Mouse (Mus musculus) liver, adult 2 months (tissue): ENCODE measurements at regions not wholly inside any gene's neighbourhood (a gene's known extent, or its start where the extent isn't known, plus 50 kb on each side); places are given as distances from the start of the nearest gene placed in this dataset.
"Not testable (repeated sequence)": the region's sequence is repeated elsewhere in the genome, so short reads cannot be mapped to it uniquely, and the experiment has no call there.

ENCODE experiments used
- CTCF ChIP-seq: fragments of 200-500 bp; IDR thresholded peaks from 2 replicates; pipeline ENCODE4 v1.5.1; 2011; ENCODE audit warnings: low read depth, low read length, control low read depth
- POLR2A ChIP-seq: fragments of 200-500 bp; IDR thresholded peaks from 2 replicates; pipeline ENCODE4 v1.6.1; 2011; ENCODE audit warnings: low read length, control low read depth; ENCODE audit not compliant: insufficient read depth; ENCODE audit errors: extremely low read depth

- TF ChIP-seq POLR2A, CTCF: not testable (repeated sequence)
Observed at GRCm38 (mm10) chr9:82655511-82655910, 173.8 kb upstream of the Irak1bp1 start.
